Mouse (Mus musculus) heart, postnatal 0 days (tissue): ENCODE measurements at regions not wholly inside any gene's neighbourhood (a gene's known extent, or its start where the extent isn't known, plus 50 kb on each side); places are given as distances from the start of the nearest gene placed in this dataset.

ENCODE experiments used
- CTCF ChIP-seq: IDR thresholded peaks from 2 replicates; pipeline ENCODE4 v1.5.1; 2016; ENCODE audit warnings: antibody characterized with exemption, control low read depth, low read depth
- EP300 ChIP-seq: IDR thresholded peaks from 2 replicates; pipeline ENCODE4 v1.6.1; 2016; ENCODE audit warnings: antibody characterized with exemption, low read depth

GRCm38 (mm10) chr2:172793991-172794390, 146.1 kb downstream of the Bmp7 start:
- TF ChIP-seq CTCF (no peak), EP300 (no peak)
